8 mouse cellular contexts compared by ENCODE assay signal in the genomic region with DNA sequence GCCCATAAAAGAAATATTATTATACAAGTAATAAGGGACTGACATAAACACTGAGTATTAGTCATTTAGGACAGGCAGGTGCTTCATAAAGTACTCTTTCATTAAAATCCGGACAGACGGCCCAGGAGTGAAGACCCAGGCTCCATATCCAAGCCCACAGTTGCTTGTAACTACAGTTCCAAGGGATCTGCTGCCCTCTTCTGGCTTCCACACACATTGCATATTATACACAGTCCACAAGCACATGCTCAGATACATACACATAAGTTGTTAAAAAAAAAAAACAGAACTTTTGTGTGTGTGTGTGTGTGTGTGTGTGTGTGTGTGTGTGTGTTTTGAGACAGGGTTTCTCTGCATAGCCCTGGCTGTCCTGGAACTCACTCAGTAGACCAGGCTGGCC. TPM values are rescaled to one million over a fixed set of nuclear protein-coding genes. Genes with fewer than 3 reads are reported as not detected.
DNase-seq lines count a peak whose midpoint lies in the region; ATAC-seq and TF ChIP-seq lines count a peak whose summit lies in the region.
"Had no signal": no experiment of that assay in that cellular context is flagged by ENCODE, and none has a peak within 500 bp of the region (broad histone marks: within the 10 kb centered on the region; RNA-seq: fewer than 3 reads in every experiment).

No protein-coding gene starts in this region.

- no peak overlapping the region for H3K4me2 ChIP-seq in intestine, postnatal 0 days (replicated peaks; ENCODE audit: low read depth)
- H3K4me2 ChIP-seq in intestine, embryonic 16.5 days (ENCODE audit: low read depth, low read length): no peak overlapping the region
- no peak overlapping the region for H3K4me2 ChIP-seq in lung, embryonic 14.5 days
- H3K4me2 ChIP-seq: liver, embryonic 15.5 days had no signal

- H3K4me1 ChIP-seq in intestine, postnatal 0 days (replicated peaks; ENCODE audit: control insufficient read depth, insufficient read depth, low read length): no peaks in the 10 kb centered on the region
- no peaks in the 10 kb centered on the region for H3K4me1 ChIP-seq in intestine, embryonic 16.5 days (ENCODE audit: control insufficient read depth, insufficient read depth, low read length)
- H3K4me1 ChIP-seq in ES-E14 (ENCODE audit: control insufficient read depth in 2 of 2, insufficient read depth in 2 of 2, low read length in 2 of 2, poor library complexity in 1 of 2): no peaks in the 10 kb centered on the region
- H3K4me1 ChIP-seq in lung, embryonic 14.5 days (ENCODE audit: insufficient read depth): no peaks in the 10 kb centered on the region
- H3K4me1 ChIP-seq: liver, embryonic 15.5 days had no signal

- no peak overlapping the region for H3K4me3 ChIP-seq in intestine, postnatal 0 days (ENCODE audit: low read depth, low read length)
- no peak overlapping the region for H3K4me3 ChIP-seq in intestine, embryonic 16.5 days (ENCODE audit: low read length)
- no peak overlapping the region for H3K4me3 ChIP-seq in ES-E14 (ENCODE audit: insufficient read depth in 1 of 2, low read depth in 1 of 2, low read length in 2 of 2, poor library complexity in 1 of 2, severe bottlenecking in 1 of 2)
- H3K4me3 ChIP-seq in lung, embryonic 14.5 days (ENCODE audit: low read depth, low read length): no peak overlapping the region
- H3K4me3 ChIP-seq: liver, embryonic 15.5 days had no signal

- no peak overlapping the region for H3K9ac ChIP-seq in intestine, postnatal 0 days (ENCODE audit: low read depth, low read length)
- H3K9ac ChIP-seq in intestine, embryonic 16.5 days (ENCODE audit: low read depth, low read length): no peak overlapping the region
- no peak overlapping the region for H3K9ac ChIP-seq in ES-E14 (ENCODE audit: insufficient read depth, low read depth, low read length, poor library complexity, severe bottlenecking)
- H3K9ac ChIP-seq in lung, embryonic 14.5 days: no peak overlapping the region
- H3K9ac ChIP-seq: liver, embryonic 15.5 days had no signal

- no peaks in the 10 kb centered on the region for H3K9me3 ChIP-seq in intestine, postnatal 0 days (ENCODE audit: control insufficient read depth)
- no peaks in the 10 kb centered on the region for H3K9me3 ChIP-seq in intestine, embryonic 16.5 days (ENCODE audit: control insufficient read depth, low read length)
- H3K9me3 ChIP-seq in ES-E14 (ENCODE audit: control insufficient read depth, insufficient read depth, low read depth, low read length): no peaks in the 10 kb centered on the region
- H3K9me3 ChIP-seq in lung, embryonic 14.5 days (ENCODE audit: low read depth, low read length): no peaks in the 10 kb centered on the region
- H3K9me3 ChIP-seq: liver, embryonic 15.5 days had no signal

- peaks cover 7% of the 10 kb centered on the region for H3K36me3 ChIP-seq in intestine, postnatal 0 days (ENCODE audit: control insufficient read depth, insufficient read depth)
- H3K36me3 ChIP-seq in intestine, embryonic 16.5 days (ENCODE audit: control insufficient read depth, insufficient read depth, low read length): peaks cover 4% of the 10 kb centered on the region; the same call in 1 of the 2 replicates
- peaks cover 4% of the 10 kb centered on the region for H3K36me3 ChIP-seq in ES-E14 (ENCODE audit: control insufficient read depth, insufficient read depth, low read length, poor library complexity, severe bottlenecking)
- peaks cover 14% of the 10 kb centered on the region; the same call in 1 of the 2 replicates for H3K36me3 ChIP-seq in lung, embryonic 14.5 days (ENCODE audit: insufficient read depth)

- peak; percentile 52 for DNase-seq in ES-E14 (ENCODE audit: low read depth, low spot score)
- peak; percentile 24 for DNase-seq in c-Kit-positive CD71-positive TER-119-negative erythroid progenitor cells, embryonic 14.5 days (ENCODE audit: low read depth)
- DNase-seq in lung, embryonic 14.5 days: peak; percentile 48
- DNase-seq in thymus, postnatal 36 days: peak; percentile 37 to 38
- DNase-seq in left cerebral cortex, postnatal 25 days (ENCODE audit: low spot score in 2 of 2): no peak

- H3K27me3 ChIP-seq in intestine, postnatal 0 days (replicated peaks; ENCODE audit: control insufficient read depth, insufficient read depth, low read length): no peaks in the 10 kb centered on the region
- no peaks in the 10 kb centered on the region for H3K27me3 ChIP-seq in intestine, embryonic 16.5 days (replicated peaks; ENCODE audit: control insufficient read depth, insufficient read depth, low read length)
- H3K27me3 ChIP-seq in lung, embryonic 14.5 days (ENCODE audit: insufficient read depth, low read length): no peaks in the 10 kb centered on the region
- H3K27me3 ChIP-seq: liver, embryonic 15.5 days had no signal

- no peak for ATAC-seq in intestine, postnatal 0 days
- ATAC-seq in intestine, embryonic 16.5 days: no peak
- no peak for ATAC-seq in lung, embryonic 14.5 days (ENCODE audit: insufficient read depth)

- in situ Hi-C loops in ES-E14 (cut with MboI; ENCODE audit: low sequenced_read_pairs in 2 of 2, unreplicated experiment in 2 of 2): loop anchor here in 1 of 2 experiments (10.0 kb wide), 1 partner anchor 330 kb away; no protein-coding TSS in a partner anchor

- intact Hi-C loops in left cerebral cortex, postnatal 25 days (cut with DNase I): loop anchor here (5.0 kb wide), 1 partner anchor 327 kb away; no protein-coding TSS in a partner anchor

- 96% methylated on average over 2 of the region's 2 CpGs for WGBS in intestine, postnatal 0 days
- 88% methylated on average over 2 of the region's 2 CpGs for WGBS in intestine, embryonic 16.5 days
- 86% methylated on average over 2 of the region's 2 CpGs for WGBS in lung, embryonic 14.5 days

- peak; percentile 64 for TF ChIP-seq CTCF in intestine, postnatal 0 days (IDR thresholded peaks at IDR 0.05; ENCODE audit: low read depth)
- peak; percentile 52 for TF ChIP-seq CTCF in lung, embryonic 14.5 days (IDR thresholded peaks at IDR 0.05; ENCODE audit: low read depth)

- H3K27ac ChIP-seq in intestine, postnatal 0 days (ENCODE audit: low read depth, low read length): no peak overlapping the region
- H3K27ac ChIP-seq in intestine, embryonic 16.5 days (ENCODE audit: low read length): no peak overlapping the region
- H3K27ac ChIP-seq in ES-E14 (ENCODE audit: insufficient read depth, low read depth, low read length, poor library complexity, severe bottlenecking): no peak overlapping the region
- no peak overlapping the region for H3K27ac ChIP-seq in lung, embryonic 14.5 days (ENCODE audit: low read depth)
- H3K27ac ChIP-seq: liver, embryonic 15.5 days had no signal

TF ChIP-seq in ES-E14, 5 proteins besides CTCF, POLR2A, EP300 and RAD21:
- TF ChIP-seq MAFK (IDR thresholded peaks at IDR 0.05; ENCODE audit: insufficient read depth, low read depth, low read length) (no peak), ZC3H11A (IDR thresholded peaks at IDR 0.05; ENCODE audit: borderline replicate concordance, low read depth, low read length) (peak; percentile 46; the same call in 1 of the 2 replicates)
TF ChIP-seq in ES-E14: peak in this region for 1.

RNA-seq across cellular contexts. Expression of a gene that starts 32.0 kb away (rescaled TPM):
- 17.0 and 17.9 TPM in 2 replicates for polyA plus RNA-seq in intestine, postnatal 0 days (2015; fragmentation: Nextera tagmentation; extraction: Ambion mirVana)
- polyA plus RNA-seq in intestine, embryonic 16.5 days (2015; fragmentation: Nextera tagmentation; extraction: Ambion mirVana): 20.2 TPM in 2 replicates
- total RNA-seq in ES-E14 (2012; rRNA removed): 36.5 and 39.5 TPM in 2 replicates
- 39.6 and 40.5 TPM in 2 replicates for polyA plus RNA-seq in lung, embryonic 14.5 days (2014; fragmentation: Nextera tagmentation; extraction: Ambion mirVana)
- 10 to 100 TPM; 79.6 to 89.1 TPM for total RNA-seq in left cerebral cortex, postnatal 25 days (2021)

Comparison
In these comparisons a context has a peak if more than half of its experiments do, and no peak if none do; other contexts are left out.
1. DNase-seq: peak in ES-E14 (single experiment), c-Kit-positive CD71-positive TER-119-negative erythroid progenitor cells, embryonic 14.5 days (single experiment), lung, embryonic 14.5 days (single experiment) and thymus, postnatal 36 days (2 of 2); none in left cerebral cortex, postnatal 25 days (0 of 2).